ENCODE assay signal across 11 mouse cellular contexts in the genomic region with DNA sequence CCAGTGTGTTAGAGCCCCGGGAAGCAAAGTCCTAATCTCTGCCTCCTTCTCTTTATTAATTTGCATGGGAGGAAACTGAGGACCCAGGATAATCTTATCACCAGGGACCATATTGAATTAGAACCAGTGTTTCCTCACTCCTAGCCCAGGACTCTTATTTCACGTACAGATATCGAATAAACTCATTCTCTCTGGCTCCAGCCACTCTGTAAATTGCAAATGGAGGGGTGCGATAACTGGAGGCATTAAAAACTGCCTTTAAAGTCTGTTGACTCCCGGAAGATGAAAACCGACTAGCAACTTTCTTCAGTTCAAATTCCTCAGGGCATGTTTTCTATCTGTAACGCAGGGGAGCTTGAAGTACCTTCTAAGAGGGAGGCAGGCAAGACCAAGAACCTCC. TPM values are rescaled to one million over a fixed set of nuclear protein-coding genes. Genes with fewer than 3 reads are reported as not detected.
DNase-seq lines count a peak whose midpoint lies in the region; ATAC-seq and TF ChIP-seq lines count a peak whose summit lies in the region.
"Had no signal": no experiment of that assay in that cellular context is flagged by ENCODE, and none has a peak within 500 bp of the region (broad histone marks: within the 10 kb centered on the region; RNA-seq: fewer than 3 reads in every experiment).

No protein-coding gene starts in this region.

- H3K9ac ChIP-seq in kidney, postnatal 0 days (ENCODE audit: low read depth, low read length) = no peak overlapping the region
- H3K9ac ChIP-seq in embryonic facial prominence, embryonic 15.5 days = no peak overlapping the region
- no peak overlapping the region for H3K9ac ChIP-seq in limb, embryonic 11.5 days (ENCODE audit: low read length)
- no peak overlapping the region for H3K9ac ChIP-seq in neural tube, embryonic 15.5 days (replicated peaks)

- intact Hi-C loops in left cerebral cortex, postnatal 10 days (cut with DNase I) = no loop called here

- H3K4me1 ChIP-seq in kidney, postnatal 0 days (replicated peaks; ENCODE audit: insufficient read depth, low read length) = peaks cover 10% of the 10 kb centered on the region; the same call in 1 of the 2 replicates
- H3K4me1 ChIP-seq in embryonic facial prominence, embryonic 15.5 days = peaks cover 16% of the 10 kb centered on the region
- H3K4me1 ChIP-seq in limb, embryonic 11.5 days (ENCODE audit: control insufficient read depth, insufficient read depth, low read length) = peaks cover 3% of the 10 kb centered on the region; the same call in 1 of the 2 replicates
- H3K4me1 ChIP-seq in neural tube, embryonic 15.5 days = peaks cover 16% of the 10 kb centered on the region

- peak overlapping the region; percentile 83 for H3K4me2 ChIP-seq in kidney, postnatal 0 days (ENCODE audit: low read length)
- H3K4me2 ChIP-seq in embryonic facial prominence, embryonic 15.5 days (replicated peaks) = peak overlapping the region; percentile 73
- peak overlapping the region; percentile 62 for H3K4me2 ChIP-seq in limb, embryonic 11.5 days (ENCODE audit: low read depth, severe bottlenecking)
- peak overlapping the region; percentile 67; the same call in 1 of the 2 replicates for H3K4me2 ChIP-seq in neural tube, embryonic 15.5 days

- H3K36me3 ChIP-seq in kidney, postnatal 0 days (ENCODE audit: insufficient read depth, low read length) = no peaks in the 10 kb centered on the region
- H3K36me3 ChIP-seq in embryonic facial prominence, embryonic 15.5 days = no peaks in the 10 kb centered on the region
- H3K36me3 ChIP-seq in limb, embryonic 11.5 days (ENCODE audit: control insufficient read depth, insufficient read depth, low read length) = no peaks in the 10 kb centered on the region
- H3K36me3 ChIP-seq in neural tube, embryonic 15.5 days = no peaks in the 10 kb centered on the region

- H3K9me3 ChIP-seq in kidney, postnatal 0 days (replicated peaks; ENCODE audit: low read length) = no peaks in the 10 kb centered on the region
- H3K9me3 ChIP-seq in embryonic facial prominence, embryonic 15.5 days (replicated peaks) = no peaks in the 10 kb centered on the region
- H3K9me3 ChIP-seq in limb, embryonic 11.5 days (ENCODE audit: control insufficient read depth, low read length) = no peaks in the 10 kb centered on the region
- no peaks in the 10 kb centered on the region for H3K9me3 ChIP-seq in neural tube, embryonic 15.5 days (replicated peaks)

- WGBS in kidney, postnatal 0 days = 68% methylated on average over 7 of the region's 7 CpGs
- 48% methylated on average over 7 of the region's 7 CpGs for WGBS in embryonic facial prominence, embryonic 15.5 days
- 61% methylated on average over 7 of the region's 7 CpGs for WGBS in limb, embryonic 11.5 days
- 75% methylated on average over 7 of the region's 7 CpGs for WGBS in neural tube, embryonic 15.5 days

- peak overlapping the region; percentile 41; the same call in 1 of the 2 replicates for H3K4me3 ChIP-seq in kidney, postnatal 0 days (replicated peaks; ENCODE audit: low read depth, low read length)
- peak overlapping the region; percentile 40 for H3K4me3 ChIP-seq in embryonic facial prominence, embryonic 15.5 days (replicated peaks)
- peak overlapping the region; percentile 32; the same call in 1 of the 2 replicates for H3K4me3 ChIP-seq in limb, embryonic 11.5 days (ENCODE audit: low read depth, low read length)
- H3K4me3 ChIP-seq in neural tube, embryonic 15.5 days (replicated peaks) = no peak overlapping the region

- DNase-seq in kidney, postnatal 0 days (ENCODE audit: low spot score) = no peak
- no peak for DNase-seq in kidney, adult 9 months
- DNase-seq in limb, embryonic 11.5 days (ENCODE audit: low spot score) = no peak
- DNase-seq in urinary bladder, postnatal 10 days (ENCODE audit: low spot score) = no peak
- DNase-seq in gastrocnemius, postnatal 4 days (ENCODE audit: low spot score in 2 of 2) = no peak
- DNase-seq in left cerebral cortex, postnatal 10 days (ENCODE audit: extremely low spot score in 1 of 2, low spot score in 2 of 2) = no peak
- DNase-seq: cerebellum, adult 11-12 months; gastrocnemius, postnatal 36 days; lung, postnatal 10 days had no signal

- H3K27me3 ChIP-seq in kidney, postnatal 0 days (ENCODE audit: insufficient read depth, low read length) = peaks cover 19% of the 10 kb centered on the region
- H3K27me3 ChIP-seq in embryonic facial prominence, embryonic 15.5 days = peaks cover 44% of the 10 kb centered on the region
- H3K27me3 ChIP-seq in limb, embryonic 11.5 days (ENCODE audit: control insufficient read depth, insufficient read depth, low read length) = peaks cover 36% of the 10 kb centered on the region
- peaks cover 41% of the 10 kb centered on the region for H3K27me3 ChIP-seq in neural tube, embryonic 15.5 days (replicated peaks)

- no peak for TF ChIP-seq CTCF in kidney, postnatal 0 days (IDR thresholded peaks at IDR 0.05; ENCODE audit: low read depth)

- no peak for ATAC-seq in kidney, postnatal 0 days (replicated peaks; ENCODE audit: low FRiP score, low read depth)
- no peak for ATAC-seq in embryonic facial prominence, embryonic 15.5 days (ENCODE audit: insufficient number of reproducible peaks, low FRiP score, low TSS enrichment, low read depth)
- ATAC-seq in limb, embryonic 11.5 days (ENCODE audit: insufficient number of reproducible peaks, low FRiP score, low TSS enrichment, low read depth) = no peak
- no peak for ATAC-seq in neural tube, embryonic 15.5 days (ENCODE audit: low FRiP score)

- no peak overlapping the region for H3K27ac ChIP-seq in kidney, postnatal 0 days
- no peak overlapping the region for H3K27ac ChIP-seq in embryonic facial prominence, embryonic 15.5 days (replicated peaks)
- no peak overlapping the region for H3K27ac ChIP-seq in limb, embryonic 11.5 days (replicated peaks; ENCODE audit: low read depth, low read length)
- H3K27ac ChIP-seq in neural tube, embryonic 15.5 days (replicated peaks) = no peak overlapping the region

RNA-seq across cellular contexts. Expression of a gene that starts 3.1 kb away (rescaled TPM):
- polyA plus RNA-seq in kidney, postnatal 0 days (2015; fragmentation: Nextera tagmentation; extraction: Ambion mirVana) = 2.3 and 2.6 TPM in 2 replicates
- 16.2 and 17.6 TPM in 2 replicates for polyA plus RNA-seq in embryonic facial prominence, embryonic 15.5 days (2015; fragmentation: Nextera tagmentation; extraction: Ambion mirVana)
- polyA plus RNA-seq in limb, embryonic 11.5 days (2014; fragmentation: Nextera tagmentation; extraction: Ambion mirVana) = 15.9 and 16.5 TPM in 2 replicates
- polyA plus RNA-seq in neural tube, embryonic 15.5 days (2015; fragmentation: Nextera tagmentation; extraction: Ambion mirVana) = 0.99 and 6.4 TPM in 2 replicates
- 1 to 10 TPM; 1.1 to 1.6 TPM for total RNA-seq in gastrocnemius, postnatal 4 days (2021)
- not detected for total RNA-seq in left cerebral cortex, postnatal 10 days (2021)

RNA-seq across cellular contexts. Expression of a gene that starts 20.3 kb away (rescaled TPM):
- 19.7 and 20.1 TPM in 2 replicates for polyA plus RNA-seq in kidney, postnatal 0 days (2015; fragmentation: Nextera tagmentation; extraction: Ambion mirVana)
- polyA plus RNA-seq in embryonic facial prominence, embryonic 15.5 days (2015; fragmentation: Nextera tagmentation; extraction: Ambion mirVana) = 19.3 and 23.6 TPM in 2 replicates
- polyA plus RNA-seq in limb, embryonic 11.5 days (2014; fragmentation: Nextera tagmentation; extraction: Ambion mirVana) = 27.2 and 28.9 TPM in 2 replicates
- 16.9 and 17.0 TPM in 2 replicates for polyA plus RNA-seq in neural tube, embryonic 15.5 days (2015; fragmentation: Nextera tagmentation; extraction: Ambion mirVana)
- 1 to 10 TPM; 7.7 to 8.1 TPM for total RNA-seq in gastrocnemius, postnatal 4 days (2021)
- total RNA-seq in left cerebral cortex, postnatal 10 days (2021) = 1 to 10 TPM; 4.8 to 5.2 TPM

RNA-seq across cellular contexts. Expression of a gene that starts 47.8 kb away (rescaled TPM):
- 2.4 and 2.5 TPM in 2 replicates for polyA plus RNA-seq in kidney, postnatal 0 days (2015; fragmentation: Nextera tagmentation; extraction: Ambion mirVana)
- 2.8 and 3.4 TPM in 2 replicates for polyA plus RNA-seq in embryonic facial prominence, embryonic 15.5 days (2015; fragmentation: Nextera tagmentation; extraction: Ambion mirVana)
- polyA plus RNA-seq in limb, embryonic 11.5 days (2014; fragmentation: Nextera tagmentation; extraction: Ambion mirVana) = 4.5 and 4.6 TPM in 2 replicates
- polyA plus RNA-seq in neural tube, embryonic 15.5 days (2015; fragmentation: Nextera tagmentation; extraction: Ambion mirVana) = 24.2 and 26.1 TPM in 2 replicates
- 10 to 100 TPM in 1 of 2 experiments, 1 to 10 TPM in 1; 9.4 to 10.2 TPM for total RNA-seq in gastrocnemius, postnatal 4 days (2021)
- total RNA-seq in left cerebral cortex, postnatal 10 days (2021) = 100 to 1,000 TPM; 486 to 524 TPM

RNA-seq across cellular contexts. Expression of a gene that starts 58.0 kb away (rescaled TPM):
- polyA plus RNA-seq in kidney, postnatal 0 days (2015; fragmentation: Nextera tagmentation; extraction: Ambion mirVana) = 34.8 and 42.1 TPM in 2 replicates
- 49.9 and 50.6 TPM in 2 replicates for polyA plus RNA-seq in embryonic facial prominence, embryonic 15.5 days (2015; fragmentation: Nextera tagmentation; extraction: Ambion mirVana)
- 96.4 and 100 TPM in 2 replicates for polyA plus RNA-seq in limb, embryonic 11.5 days (2014; fragmentation: Nextera tagmentation; extraction: Ambion mirVana)
- polyA plus RNA-seq in neural tube, embryonic 15.5 days (2015; fragmentation: Nextera tagmentation; extraction: Ambion mirVana) = 40.3 and 46.8 TPM in 2 replicates
- total RNA-seq in gastrocnemius, postnatal 4 days (2021) = 10 to 100 TPM; 25.1 to 26.0 TPM
- total RNA-seq in left cerebral cortex, postnatal 10 days (2021) = 10 to 100 TPM; 32.6 to 36.3 TPM
